Mouse (Mus musculus) olfactory bulb, adult 2 months (tissue): ENCODE results near the gene U90926.

Experiments
- CTCF ChIP-seq: fragments of 200-500 bp; IDR thresholded peaks from 2 replicates; pipeline ENCODE4 v1.5.1; 2012; ENCODE audit warnings: low read depth, mild to moderate bottlenecking, low read length, moderate library complexity; ENCODE audit not compliant: insufficient read depth
- POLR2A ChIP-seq: fragments of 200-500 bp; IDR thresholded peaks from 2 replicates; pipeline ENCODE4 v1.6.1; 2012; ENCODE audit warnings: mild to moderate bottlenecking, low read depth, low read length, moderate library complexity; ENCODE audit not compliant: insufficient read depth

GRCm38 (mm10) chr5:92219826-92220225 is 4.6 kb upstream of the U90926 start:
- no peak for TF ChIP-seq CTCF
- TF ChIP-seq POLR2A = no peak
